Mouse (Mus musculus): ENCODE results near the gene Dpm3.

- peak; percentile 15; the same call in 1 of the 2 replicates for TF ChIP-seq CTCF (IDR thresholded peaks at IDR 0.05; ENCODE audit: low read depth)
- TF ChIP-seq EP300 (IDR thresholded peaks at IDR 0.05; ENCODE audit: low read depth), result no peak
Measured at GRCm38 (mm10) chr3:89300514-89300913, 41.4 kb downstream of the Dpm3 start.

Data from liver, embryonic 14.5 days (tissue).